ENCODE assay signal across 12 mouse cellular contexts in the genomic region with DNA sequence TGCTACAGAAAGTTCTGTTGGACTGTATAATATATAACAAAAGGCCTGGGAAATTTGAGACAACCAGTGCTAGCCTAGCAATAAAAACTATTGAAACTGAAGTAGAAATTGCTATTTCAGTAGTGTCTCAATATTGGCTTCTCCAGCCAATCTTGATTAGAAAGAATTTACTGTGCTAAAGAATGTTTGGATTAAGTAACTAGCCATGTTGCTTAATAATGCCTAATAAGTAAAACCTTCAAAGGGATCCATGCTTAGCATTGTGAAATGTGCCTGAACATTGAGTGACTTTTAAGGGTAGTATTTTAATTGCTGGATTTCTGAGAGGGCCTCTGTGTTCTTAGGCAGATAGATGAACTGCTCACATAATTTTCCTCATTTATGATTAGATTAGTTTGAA. TPM values are rescaled to one million over a fixed set of nuclear protein-coding genes. Genes with fewer than 3 reads are reported as not detected.
DNase-seq lines count a peak whose midpoint lies in the region; ATAC-seq and TF ChIP-seq lines count a peak whose summit lies in the region.
"Had no signal": no experiment of that assay in that cellular context is flagged by ENCODE, and none has a peak within 500 bp of the region (broad histone marks: within the 10 kb centered on the region; RNA-seq: fewer than 3 reads in every experiment).

No protein-coding gene starts in this region.

- no peak overlapping the region for H3K9ac ChIP-seq in forebrain, embryonic 12.5 days
- no peak overlapping the region for H3K9ac ChIP-seq in forebrain, embryonic 16.5 days (replicated peaks; ENCODE audit: low read depth, low read length)
- no peak overlapping the region; the same call in 1 of the 2 replicates for H3K9ac ChIP-seq in lung, embryonic 14.5 days
- no peak overlapping the region for H3K9ac ChIP-seq in liver, embryonic 15.5 days

- no peak for TF ChIP-seq CTCF in lung, embryonic 14.5 days (IDR thresholded peaks at IDR 0.05; ENCODE audit: low read depth)

- H3K4me3 ChIP-seq in forebrain, embryonic 12.5 days (replicated peaks) = 0 out of 2 replicates have a peak overlapping the region, but pooled peaks have one; percentile 2
- H3K4me3 ChIP-seq in forebrain, embryonic 16.5 days (replicated peaks; ENCODE audit: low read length) = no peak overlapping the region
- H3K4me3 ChIP-seq in lung, embryonic 14.5 days (ENCODE audit: low read depth, low read length) = 0 out of 2 replicates have a peak overlapping the region, but pooled peaks have one; percentile 91
- no peak overlapping the region for H3K4me3 ChIP-seq in liver, embryonic 15.5 days (replicated peaks)

- peaks cover 41% of the 10 kb centered on the region for H3K4me1 ChIP-seq in forebrain, embryonic 12.5 days
- peaks cover 33% of the 10 kb centered on the region for H3K4me1 ChIP-seq in forebrain, embryonic 16.5 days (replicated peaks; ENCODE audit: control insufficient read depth, insufficient read depth, low read length)
- peaks cover 17% of the 10 kb centered on the region for H3K4me1 ChIP-seq in lung, embryonic 14.5 days (ENCODE audit: insufficient read depth)
- H3K4me1 ChIP-seq in liver, embryonic 15.5 days (replicated peaks) = peaks cover 55% of the 10 kb centered on the region

- no peaks in the 10 kb centered on the region for H3K27me3 ChIP-seq in forebrain, embryonic 12.5 days
- no peaks in the 10 kb centered on the region for H3K27me3 ChIP-seq in forebrain, embryonic 16.5 days (replicated peaks; ENCODE audit: control insufficient read depth, insufficient read depth, low read length)
- H3K27me3 ChIP-seq in lung, embryonic 14.5 days (ENCODE audit: insufficient read depth, low read length) = no peaks in the 10 kb centered on the region
- no peaks in the 10 kb centered on the region for H3K27me3 ChIP-seq in liver, embryonic 15.5 days

- no peak for ATAC-seq in forebrain, embryonic 12.5 days (ENCODE audit: low FRiP score)
- ATAC-seq in forebrain, embryonic 16.5 days = no peak
- ATAC-seq in lung, embryonic 14.5 days (ENCODE audit: insufficient read depth) = no peak
- ATAC-seq in liver, embryonic 15.5 days (ENCODE audit: insufficient read depth) = no peak

- 0 out of 2 replicates have a peak overlapping the region, but pooled peaks have one; percentile 80 for H3K4me2 ChIP-seq in forebrain, embryonic 12.5 days
- no peak overlapping the region for H3K4me2 ChIP-seq in forebrain, embryonic 16.5 days (ENCODE audit: low read length)
- H3K4me2 ChIP-seq in lung, embryonic 14.5 days = peak overlapping the region; percentile 82
- peak overlapping the region; percentile 90 for H3K4me2 ChIP-seq in liver, embryonic 15.5 days

- DNase-seq in lung, embryonic 14.5 days = no peak
- no peak for DNase-seq in lung, adult 18-20 months
- peak; percentile 90 for DNase-seq in gonadal fat pad, adult 2 months (ENCODE audit: low read depth)
- no peak for DNase-seq in embryo, embryonic 11 days
- DNase-seq in left cerebral cortex, adult 8-10 months (ENCODE audit: low spot score in 2 of 2) = no peak
- DNase-seq: adrenal gland, postnatal 10 days; gastrocnemius, postnatal 10 days; heart, postnatal 4 days; retina, postnatal 1 day had no signal

- no peaks in the 10 kb centered on the region for H3K9me3 ChIP-seq in forebrain, embryonic 12.5 days
- H3K9me3 ChIP-seq in forebrain, embryonic 16.5 days (ENCODE audit: control insufficient read depth, low read length) = no peaks in the 10 kb centered on the region
- H3K9me3 ChIP-seq in lung, embryonic 14.5 days (ENCODE audit: low read depth, low read length) = no peaks in the 10 kb centered on the region
- no peaks in the 10 kb centered on the region for H3K9me3 ChIP-seq in liver, embryonic 15.5 days (replicated peaks)

- H3K27ac ChIP-seq in forebrain, embryonic 12.5 days = no peak overlapping the region
- H3K27ac ChIP-seq in forebrain, embryonic 16.5 days (ENCODE audit: low read length) = no peak overlapping the region
- no peak overlapping the region for H3K27ac ChIP-seq in lung, embryonic 14.5 days (ENCODE audit: low read depth)
- no peak overlapping the region for H3K27ac ChIP-seq in liver, embryonic 15.5 days (replicated peaks)

- H3K36me3 ChIP-seq in forebrain, embryonic 12.5 days (replicated peaks) = peaks cover 59% of the 10 kb centered on the region
- peaks cover 32% of the 10 kb centered on the region for H3K36me3 ChIP-seq in forebrain, embryonic 16.5 days (ENCODE audit: control insufficient read depth, insufficient read depth)
- peaks cover 65% of the 10 kb centered on the region for H3K36me3 ChIP-seq in lung, embryonic 14.5 days (ENCODE audit: insufficient read depth)
- peaks cover 59% of the 10 kb centered on the region for H3K36me3 ChIP-seq in liver, embryonic 15.5 days (replicated peaks)

RNA-seq across cellular contexts. Expression of a gene that starts 3.6 kb away (rescaled TPM):
- 669 and 704 TPM in 2 replicates for polyA plus RNA-seq in forebrain, embryonic 12.5 days (2016; fragmentation: Nextera tagmentation; extraction: Ambion mirVana)
- polyA plus RNA-seq in forebrain, embryonic 16.5 days (2015; fragmentation: Nextera tagmentation; extraction: Ambion mirVana) = 686 and 721 TPM in 2 replicates
- polyA plus RNA-seq in lung, embryonic 14.5 days (2014; fragmentation: Nextera tagmentation; extraction: Ambion mirVana) = 386 and 393 TPM in 2 replicates
- polyA plus RNA-seq in gonadal fat pad, adult 2 months (2012; rRNA removed) = 12.9 and 17.8 TPM in 2 replicates
- polyA plus RNA-seq in liver, embryonic 15.5 days (2015; fragmentation: Nextera tagmentation; extraction: Ambion mirVana) = 121 and 130 TPM in 2 replicates
- 100 to 1,000 TPM; 208 to 274 (median 248) TPM for total RNA-seq in left cerebral cortex, adult 8-10 months (2022)

RNA-seq across cellular contexts. Expression of a gene that starts 22.6 kb away (rescaled TPM):
- polyA plus RNA-seq in forebrain, embryonic 12.5 days (2016; fragmentation: Nextera tagmentation; extraction: Ambion mirVana) = 46.9 and 47.3 TPM in 2 replicates
- polyA plus RNA-seq in forebrain, embryonic 16.5 days (2015; fragmentation: Nextera tagmentation; extraction: Ambion mirVana) = 56.9 and 64.9 TPM in 2 replicates
- 28.3 and 29.1 TPM in 2 replicates for polyA plus RNA-seq in lung, embryonic 14.5 days (2014; fragmentation: Nextera tagmentation; extraction: Ambion mirVana)
- 11.5 and 12.0 TPM in 2 replicates for polyA plus RNA-seq in gonadal fat pad, adult 2 months (2012; rRNA removed)
- 8.2 and 8.5 TPM in 2 replicates for polyA plus RNA-seq in liver, embryonic 15.5 days (2015; fragmentation: Nextera tagmentation; extraction: Ambion mirVana)
- 10 to 100 TPM; 30.6 to 33.1 (median 32.3) TPM for total RNA-seq in left cerebral cortex, adult 8-10 months (2022)

RNA-seq across cellular contexts. Expression of a gene that starts 32.2 kb away (rescaled TPM):
- 155 and 157 TPM in 2 replicates for polyA plus RNA-seq in forebrain, embryonic 12.5 days (2016; fragmentation: Nextera tagmentation; extraction: Ambion mirVana)
- polyA plus RNA-seq in forebrain, embryonic 16.5 days (2015; fragmentation: Nextera tagmentation; extraction: Ambion mirVana) = 155 and 165 TPM in 2 replicates
- polyA plus RNA-seq in lung, embryonic 14.5 days (2014; fragmentation: Nextera tagmentation; extraction: Ambion mirVana) = 159 and 165 TPM in 2 replicates
- 27.0 and 33.2 TPM in 2 replicates for polyA plus RNA-seq in gonadal fat pad, adult 2 months (2012; rRNA removed)
- polyA plus RNA-seq in liver, embryonic 15.5 days (2015; fragmentation: Nextera tagmentation; extraction: Ambion mirVana) = 71.6 and 75.5 TPM in 2 replicates
- total RNA-seq in left cerebral cortex, adult 8-10 months (2022) = 10 to 100 TPM; 52.5 to 57.8 (median 55.1) TPM

Comparison
In these comparisons a context has a peak if more than half of its experiments do, and no peak if none do; other contexts are left out.
1. H3K4me3 ChIP-seq: peak in forebrain, embryonic 12.5 days (single experiment) and lung, embryonic 14.5 days (single experiment); none in forebrain, embryonic 16.5 days (single experiment) and liver, embryonic 15.5 days (single experiment).